ENCODE assay signal across 7 mouse cellular contexts in genomic region chrX:101532347-101533221, GRCm38 (mm10). TPM values are rescaled to one million over a fixed set of nuclear protein-coding genes. Genes with fewer than 3 reads are reported as not detected.
DNase-seq lines count a peak whose midpoint lies in the region; ATAC-seq lines count a peak whose summit lies in the region.

Taf1 (plus strand) TSS chrX:101532734.

- no peaks in the 10 kb centered on the region for H3K9me3 ChIP-seq in embryonic facial prominence, embryonic 12.5 days
- H3K9me3 ChIP-seq in limb, embryonic 11.5 days (ENCODE audit: control insufficient read depth, low read length) = no peaks in the 10 kb centered on the region
- H3K9me3 ChIP-seq in midbrain, embryonic 14.5 days (ENCODE audit: control insufficient read depth, low read length) = no peaks in the 10 kb centered on the region

- peak within 1 kb of the TSS; percentile 53 for H3K9ac ChIP-seq in embryonic facial prominence, embryonic 12.5 days
- H3K9ac ChIP-seq in limb, embryonic 11.5 days (ENCODE audit: low read length) = peak within 1 kb of the TSS; percentile 58
- peak within 1 kb of the TSS; percentile 50 for H3K9ac ChIP-seq in midbrain, embryonic 14.5 days (replicated peaks; ENCODE audit: low read length)

- H3K27me3 ChIP-seq in embryonic facial prominence, embryonic 12.5 days = no peaks in the 10 kb centered on the region
- H3K27me3 ChIP-seq in limb, embryonic 11.5 days (ENCODE audit: control insufficient read depth, insufficient read depth, low read length) = no peaks in the 10 kb centered on the region
- no peaks in the 10 kb centered on the region for H3K27me3 ChIP-seq in midbrain, embryonic 14.5 days (ENCODE audit: control insufficient read depth, insufficient read depth, low read length)

- 15% methylated on average over 47 of the region's 47 CpGs for WGBS in embryonic facial prominence, embryonic 12.5 days
- 26% methylated on average over 47 of the region's 47 CpGs for WGBS in limb, embryonic 11.5 days
- whole genome bisulfite sequencing in midbrain, embryonic 14.5 days = 15% methylated on average over 47 of the region's 47 CpGs

- peak within 1 kb of the TSS; percentile 59 for H3K4me2 ChIP-seq in embryonic facial prominence, embryonic 12.5 days (replicated peaks)
- H3K4me2 ChIP-seq in limb, embryonic 11.5 days (ENCODE audit: low read depth, severe bottlenecking) = peak within 1 kb of the TSS; percentile 50
- peak within 1 kb of the TSS; percentile 62 for H3K4me2 ChIP-seq in midbrain, embryonic 14.5 days (ENCODE audit: low read length)

- H3K36me3 ChIP-seq in embryonic facial prominence, embryonic 12.5 days = 0 out of 2 replicates have a peak, but pooled peaks cover 3% of the 10 kb centered on the region
- H3K36me3 ChIP-seq in limb, embryonic 11.5 days (ENCODE audit: control insufficient read depth, insufficient read depth, low read length) = no peaks in the 10 kb centered on the region
- peaks cover 7% of the 10 kb centered on the region; the same call in 1 of the 2 replicates for H3K36me3 ChIP-seq in midbrain, embryonic 14.5 days (ENCODE audit: control insufficient read depth, insufficient read depth, low read length)

- H3K4me1 ChIP-seq in embryonic facial prominence, embryonic 12.5 days = peaks cover 4% of the 10 kb centered on the region; the same call in 1 of the 2 replicates
- 0 out of 2 replicates have a peak, but pooled peaks cover 3% of the 10 kb centered on the region for H3K4me1 ChIP-seq in limb, embryonic 11.5 days (ENCODE audit: control insufficient read depth, insufficient read depth, low read length)
- H3K4me1 ChIP-seq in midbrain, embryonic 14.5 days (ENCODE audit: control insufficient read depth, insufficient read depth, low read length) = 0 out of 2 replicates have a peak, but pooled peaks cover 4% of the 10 kb centered on the region

- H3K27ac ChIP-seq in embryonic facial prominence, embryonic 12.5 days = no peak within 1 kb of the TSS; the same call in 1 of the 2 replicates
- no peak within 1 kb of the TSS for H3K27ac ChIP-seq in limb, embryonic 11.5 days (replicated peaks; ENCODE audit: low read depth, low read length)
- peak within 1 kb of the TSS; percentile 79 for H3K27ac ChIP-seq in midbrain, embryonic 14.5 days (replicated peaks; ENCODE audit: low read depth, low read length)

- H3K4me3 ChIP-seq in embryonic facial prominence, embryonic 12.5 days = peak within 1 kb of the TSS; percentile 57
- peak within 1 kb of the TSS; percentile 53 for H3K4me3 ChIP-seq in limb, embryonic 11.5 days (ENCODE audit: low read depth, low read length)
- H3K4me3 ChIP-seq in midbrain, embryonic 14.5 days (replicated peaks; ENCODE audit: low read depth, low read length) = peak within 1 kb of the TSS; percentile 53

- DNase-seq in adrenal gland, postnatal 25 days = peak; percentile 80
- peak; percentile 100 for DNase-seq in heart, adult 11 months
- DNase-seq in kidney, adult 18-20 months = peak; percentile 90
- DNase-seq in limb, embryonic 11.5 days (ENCODE audit: low spot score) = peak; percentile 90
- peak; percentile 95 for DNase-seq in midbrain, embryonic 14.5 days
- DNase-seq in spleen, adult 18-20 months = peak; percentile 82 to 83

- ATAC-seq in embryonic facial prominence, embryonic 12.5 days (ENCODE audit: insufficient number of reproducible peaks, insufficient read depth, low FRiP score, low TSS enrichment) = peak; percentile 99
- ATAC-seq in limb, embryonic 11.5 days (ENCODE audit: insufficient number of reproducible peaks, low FRiP score, low TSS enrichment, low read depth) = peak; percentile 99
- ATAC-seq in midbrain, embryonic 14.5 days (ENCODE audit: low FRiP score, low TSS enrichment) = peak; percentile 98

RNA-seq across cellular contexts. Expression of gene Taf1, which starts in this region (rescaled TPM):
- 36.4 and 44.9 TPM in 2 replicates for total RNA-seq in adrenal gland, postnatal 25 days (2021)
- polyA plus RNA-seq in embryonic facial prominence, embryonic 12.5 days (2016; fragmentation: Nextera tagmentation; extraction: Ambion mirVana) = 21.5 and 21.7 TPM in 2 replicates
- 21.3 and 28.7 TPM in 2 replicates for polyA plus RNA-seq in limb, embryonic 11.5 days (2014; fragmentation: Nextera tagmentation; extraction: Ambion mirVana)
- polyA plus RNA-seq in midbrain, embryonic 14.5 days (2014; fragmentation: Nextera tagmentation; extraction: Ambion mirVana) = 15.8 and 20.6 TPM in 2 replicates
